Mouse (Mus musculus): ENCODE measurements at regions not wholly inside any gene's neighbourhood (a gene's known extent, or its start where the extent isn't known, plus 50 kb on each side); places are given as distances from the start of the nearest gene placed in this dataset.

DNA sequence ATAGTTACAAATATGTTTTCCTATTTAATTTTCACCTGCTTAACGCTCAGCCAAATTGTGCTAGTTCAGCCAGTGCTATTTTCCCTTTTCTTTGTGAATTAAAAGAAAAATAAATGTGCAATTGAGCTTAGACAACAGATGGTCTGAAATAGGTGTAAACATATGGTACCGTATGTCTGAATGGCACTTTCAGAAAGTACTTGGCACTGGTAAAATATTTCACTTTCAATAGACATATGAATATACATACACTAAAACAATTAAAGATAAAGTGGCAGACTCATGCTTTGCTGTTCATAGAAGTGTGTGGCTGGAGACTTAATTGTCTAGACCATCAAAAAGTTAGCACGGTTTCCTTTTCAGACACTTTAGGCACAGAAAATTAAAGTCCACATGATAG is 794.8 kb upstream of the Slitrk1 start:
- no peak for TF ChIP-seq EP300 (optimal IDR thresholded peaks at IDR 0.05)
- TF ChIP-seq CTCF (IDR thresholded peaks at IDR 0.05; ENCODE audit: low read depth) = no peak
